Mouse (Mus musculus) spleen, adult 2 months (tissue): ENCODE data around the gene 2700081O15Rik.

Experiments used
- CTCF ChIP-seq: fragments of 200-500 bp; IDR thresholded peaks from 2 replicates; pipeline ENCODE4 v1.5.1; 2011; ENCODE audit warnings: mild to moderate bottlenecking, inconsistent platforms; ENCODE audit not compliant: insufficient read depth, insufficient read length, insufficient replicate concordance; ENCODE audit errors: extremely low read depth
- POLR2A ChIP-seq: fragments of 200-500 bp; IDR thresholded peaks from 2 replicates; pipeline ENCODE4 v1.6.1; 2011; ENCODE audit warnings: low read depth, low read length, inconsistent platforms

- TF ChIP-seq CTCF (no peak), POLR2A (no peak)
These were observed 4.5 kb downstream of the 2700081O15Rik start for GRCm38 (mm10) chr19:7421602-7422591.
